Mouse (Mus musculus) T-cell, adult 66 days (primary cell): Measurements from ENCODE around the gene Ap5b1. TPM values are rescaled to one million over a fixed set of nuclear protein-coding genes. Genes with fewer than 3 reads are reported as not detected.

Experiments
- total RNA-seq, 2 experiments: library from RNA; stranded (reverse); gene quantifications; 3 replicates in 1 of 2; 4 replicates in 1 of 2; pipeline ENCODE4 v1.2.4; 2023

The Ap5b1 gene
- total RNA-seq: 10 to 100 TPM; 25.5 to 26.2 TPM

GRCm38 (mm10) chr19:5567534-5568469, at the start of gene Ap5b1:
Ap5b1 (plus strand) TSS chr19:5568025.

GRCm38 (mm10) chr19:5560457-5561041, 7.3 kb upstream of the Ap5b1 start, which contains the start of gene Ovol1:
Ovol1 (minus strand) TSS chr19:5560646.

GRCm38 (mm10) chr19:5601752-5602541, 34.1 kb downstream of the Ap5b1 start, which contains the start of gene Rnaseh2c:
Rnaseh2c (plus strand) TSS chr19:5601873.

GRCm38 (mm10) chr19:5609547-5610404, 42.0 kb downstream of the Ap5b1 start, which contains the start of gene Kat5:
Kat5 (minus strand) TSS chr19:5610237.

Other genes with a start within 250 kb of the Ap5b1 start
- gene Catsper1, start 232.3 kb upstream of the Ap5b1 start, total RNA-seq: not detected
- gene Cst6, start 218.5 kb upstream of the Ap5b1 start, total RNA-seq: 1 to 10 TPM; 1.0 to 2.9 TPM
- 10 to 100 TPM; 35.1 to 42.2 TPM for gene Eif1ad, start 201.3 kb upstream of the Ap5b1 start, total RNA-seq
- gene Banf1, start 200.9 kb upstream of the Ap5b1 start, total RNA-seq: 100 to 1,000 TPM; 104 to 116 TPM
- gene Sart1, start 179.3 kb upstream of the Ap5b1 start, total RNA-seq: 100 to 1,000 TPM; 183 to 193 TPM
- under 1 TPM in 1 of 2 experiments, not detected in 1; 0.98 TPM for gene Tsga10ip, start 165.5 kb upstream of the Ap5b1 start, total RNA-seq
- gene Drap1, start 143.0 kb upstream of the Ap5b1 start, total RNA-seq: 100 to 1,000 TPM; 176 to 179 TPM
- gene AI837181, start 142.9 kb upstream of the Ap5b1 start, total RNA-seq: 10 to 100 TPM; 66.9 to 71.3 TPM
- gene Fosl1, start 120.5 kb upstream of the Ap5b1 start, total RNA-seq: not detected
- gene Ccdc85b, start 110.1 kb upstream of the Ap5b1 start, total RNA-seq: 1 to 10 TPM; 7.1 TPM
- 10 to 100 TPM; 85.7 to 89.0 TPM for gene Fibp, start 107.4 kb upstream of the Ap5b1 start, total RNA-seq
- 100 to 1,000 TPM; 168 to 233 TPM for gene Ctsw, start 99.5 kb upstream of the Ap5b1 start, total RNA-seq
- gene Efemp2, start 94.1 kb upstream of the Ap5b1 start, total RNA-seq: 1 to 10 TPM; 1.6 to 3.4 TPM
- gene Mus81, start 79.6 kb upstream of the Ap5b1 start, total RNA-seq: 10 to 100 TPM; 46.1 to 52.7 TPM
- gene Cfl1, start 77.6 kb upstream of the Ap5b1 start, total RNA-seq: 1,000 to 10,000 TPM; 1,462 to 1,487 TPM
- gene 1700020D05Rik, start 64.2 kb upstream of the Ap5b1 start, total RNA-seq: 1 to 10 TPM; 2.1 to 2.6 TPM
- gene Snx32, start 57.5 kb upstream of the Ap5b1 start, total RNA-seq: 10 to 100 TPM in 1 of 2 experiments, 1 to 10 TPM in 1; 9.2 to 10.5 TPM
- gene Ovol1, start 7.4 kb upstream of the Ap5b1 start, total RNA-seq: not detected
- 100 to 1,000 TPM; 113 TPM for gene Rnaseh2c, start 33.8 kb downstream of the Ap5b1 start, total RNA-seq
- 100 to 1,000 TPM; 120 to 134 TPM for gene Kat5, start 42.2 kb downstream of the Ap5b1 start, total RNA-seq
- 100 to 1,000 TPM; 129 to 143 TPM for gene Rela, start 69.5 kb downstream of the Ap5b1 start, total RNA-seq
- gene Sipa1, start 95.7 kb downstream of the Ap5b1 start, total RNA-seq: 100 to 1,000 TPM; 205 to 236 TPM
- 10 to 100 TPM; 47.9 to 54.0 TPM for gene Map3k11, start 120.7 kb downstream of the Ap5b1 start, total RNA-seq
- gene Pcnx3, start 120.9 kb downstream of the Ap5b1 start, total RNA-seq: 100 to 1,000 TPM; 154 to 180 TPM
- 1 to 10 TPM; 1.1 to 1.3 TPM for gene Kcnk7, start 136.3 kb downstream of the Ap5b1 start, total RNA-seq
- gene Ehbp1l1, start 158.3 kb downstream of the Ap5b1 start, total RNA-seq: 10 to 100 TPM; 33.2 to 33.4 TPM
- 10 to 100 TPM; 33.5 to 40.3 TPM for gene Fam89b, start 161.6 kb downstream of the Ap5b1 start, total RNA-seq
- not detected for gene Ltbp3, start 172.9 kb downstream of the Ap5b1 start, total RNA-seq
- gene Scyl1, start 203.4 kb downstream of the Ap5b1 start, total RNA-seq: 10 to 100 TPM; 77.1 to 92.3 TPM